Mouse (Mus musculus): Measurements from ENCODE around the gene Spg11. TPM values are rescaled to one million over a fixed set of nuclear protein-coding genes. Genes with fewer than 3 reads are reported as not detected.
"Not testable (repeated sequence)": the region's sequence is repeated elsewhere in the genome, so short reads cannot be mapped to it uniquely, and the experiment has no call there.

The Spg11 gene
- polyA plus RNA-seq, 1 experiment from 2014 or later: 6.9 TPM

- DNase-seq (ENCODE audit: low spot score): no peak
These were observed 52.8 kb downstream of the Spg11 start for GRCm38 (mm10) chr2:122065200-122065969.

- DNase-seq (ENCODE audit: low spot score): no peak
These were observed 58.6 kb downstream of the Spg11 start for GRCm38 (mm10) chr2:122059365-122060115.

GRCm38 (mm10) chr2:122043926-122044325, 74.3 kb downstream of the Spg11 start:
- no peak for DNase-seq (ENCODE audit: low spot score)

GRCm38 (mm10) chr2:122036064-122036463, 82.1 kb downstream of the Spg11 start:
- DNase-seq (ENCODE audit: low spot score): no peak

GRCm38 (mm10) chr2:122031970-122032369, 86.2 kb downstream of the Spg11 start:
- no peak for DNase-seq (ENCODE audit: low spot score)

- DNase-seq (ENCODE audit: low spot score): no peak
These were observed 89.2 kb downstream of the Spg11 start for GRCm38 (mm10) chr2:122028756-122029700.

GRCm38 (mm10) chr2:122027862-122028755, 90.1 kb downstream of the Spg11 start, which contains the start of gene Eif3j1:
Gene Eif3j1 (plus strand): TSS chr2:122028546.
- peak; percentile 95 for DNase-seq (ENCODE audit: low spot score)

- DNase-seq (ENCODE audit: low spot score): not testable (repeated sequence)
These were observed 91.1 kb downstream of the Spg11 start for GRCm38 (mm10) chr2:122027091-122027490.

- DNase-seq (ENCODE audit: low spot score): peak; percentile 33
These were observed 95.9 kb downstream of the Spg11 start for GRCm38 (mm10) chr2:122022284-122022683.

GRCm38 (mm10) chr2:122018705-122019104, 99.5 kb downstream of the Spg11 start:
- no peak for DNase-seq (ENCODE audit: low spot score)

- no peak for DNase-seq (ENCODE audit: low spot score)
These were observed 106.7 kb downstream of the Spg11 start for GRCm38 (mm10) chr2:122011441-122011840.

- no peak for DNase-seq (ENCODE audit: low spot score)
These were observed 109.4 kb downstream of the Spg11 start for GRCm38 (mm10) chr2:122008832-122009231.

Small RNAs within 50 kb of the gene (microRNA-seq; reads per million reads assigned to microRNA genes)
- not detected for gene Gm47314 (ENCODE audit: borderline number of aligned reads)

Other genes with a start within 250 kb of the Spg11 start
- 58.4 and 61.0 TPM in 2 replicates for gene Ctdspl2, start 162.4 kb downstream of the Spg11 start, polyA plus RNA-seq (2015; fragmentation: Nextera tagmentation; extraction: Ambion mirVana)
- gene Mageb3, start 162.3 kb downstream of the Spg11 start, polyA plus RNA-seq (2015; fragmentation: Nextera tagmentation; extraction: Ambion mirVana): 0.30 and 0.41 TPM in 2 replicates
- 11.4 and 14.8 TPM in 2 replicates for gene Eif3j1, start 89.8 kb downstream of the Spg11 start, polyA plus RNA-seq (2015; fragmentation: Nextera tagmentation; extraction: Ambion mirVana)
- gene B2m, start 29.3 kb upstream of the Spg11 start, polyA plus RNA-seq (2015; fragmentation: Nextera tagmentation; extraction: Ambion mirVana): 1,787 and 1,863 TPM in 2 replicates
- gene Trim69, start 42.3 kb upstream of the Spg11 start, polyA plus RNA-seq (2015; fragmentation: Nextera tagmentation; extraction: Ambion mirVana): 0.08 and 0.14 TPM in 2 replicates
- 1.1 and 2.5 TPM in 2 replicates for gene Patl2, start 67.8 kb upstream of the Spg11 start, polyA plus RNA-seq (2015; fragmentation: Nextera tagmentation; extraction: Ambion mirVana)
- not detected in 2 replicates for gene Terb2, start 67.9 kb upstream of the Spg11 start, polyA plus RNA-seq (2015; fragmentation: Nextera tagmentation; extraction: Ambion mirVana)
- gene Sord, start 116.4 kb upstream of the Spg11 start, polyA plus RNA-seq (2015; fragmentation: Nextera tagmentation; extraction: Ambion mirVana): 48.9 and 51.3 TPM in 2 replicates
- gene Duox2, start 180.1 kb upstream of the Spg11 start, polyA plus RNA-seq (2015; fragmentation: Nextera tagmentation; extraction: Ambion mirVana): 0.30 and 0.61 TPM in 2 replicates
- 0.34 TPM in 1 of 2 replicates, not detected in the other for gene Duoxa2, start 180.5 kb upstream of the Spg11 start, polyA plus RNA-seq (2015; fragmentation: Nextera tagmentation; extraction: Ambion mirVana)
- 2.1 and 2.3 TPM in 2 replicates for gene Duoxa1, start 195.3 kb upstream of the Spg11 start, polyA plus RNA-seq (2015; fragmentation: Nextera tagmentation; extraction: Ambion mirVana)
- gene Duox1, start 197.3 kb upstream of the Spg11 start, polyA plus RNA-seq (2015; fragmentation: Nextera tagmentation; extraction: Ambion mirVana): 0.08 and 0.16 TPM in 2 replicates

Measured in thymus, postnatal 0 days (tissue).